Mouse (Mus musculus): Measurements from ENCODE around the gene Slc23a4.

DNA sequence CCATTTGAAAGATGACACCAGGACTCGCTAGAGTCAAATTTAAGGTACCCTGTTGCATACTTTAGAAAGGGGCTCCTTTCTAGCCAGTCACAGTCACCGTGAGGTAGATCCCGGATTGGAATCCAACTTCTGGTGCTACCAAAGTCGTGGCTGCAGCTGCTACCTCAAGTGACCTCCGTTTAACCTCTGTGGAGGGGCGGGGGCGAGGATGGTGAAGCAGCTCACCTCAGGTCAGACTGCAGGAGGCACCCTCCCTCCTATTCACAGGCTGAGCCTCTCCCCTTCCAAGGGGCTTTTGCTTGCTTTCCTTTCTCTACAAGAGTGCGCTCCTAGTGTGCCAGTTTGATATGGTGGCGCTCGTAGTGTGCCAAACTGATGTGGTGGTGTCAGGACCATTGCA lies 68.2 kb downstream of the Slc23a4 start, which contains the start of gene Stra8:
- TF ChIP-seq CTCF (IDR thresholded peaks at IDR 0.05), result no peak
- TF ChIP-seq EP300 (IDR thresholded peaks at IDR 0.05), result no peak

All from lung, postnatal 0 days (tissue).